Mouse (Mus musculus) CH12F3 (cell line): Measurements from ENCODE around the gene Gm10134.
"Not testable (repeated sequence)": the region's sequence is repeated elsewhere in the genome, so short reads cannot be mapped to it uniquely, and the experiment has no call there.

ENCODE experiments used
- in situ Hi-C: fragments of 300-500 bp; cut with MboI; formaldehyde crosslinking; loops from 2 replicates; pipeline ENCODE4 v1.14.3; 2020; ENCODE audit warnings: low sequenced_read_pairs

Gene Gm10134

GRCm38 (mm10) chr2:28505795-28506194, at the start of gene Gm10134:
Gm10134 (plus strand) TSS chr2:28506095.
- in situ Hi-C loops, result no loop called here

- in situ Hi-C loops, result no loop called here
These were observed 49.3 kb upstream of the Gm10134 start for GRCm38 (mm10) chr2:28456616-28457015.

GRCm38 (mm10) chr2:28463919-28464318, 42.0 kb upstream of the Gm10134 start:
- in situ Hi-C loops, result no loop called here

GRCm38 (mm10) chr2:28464919-28465318, 41.0 kb upstream of the Gm10134 start:
- in situ Hi-C loops, result no loop called here

GRCm38 (mm10) chr2:28465836-28466518, 39.9 kb upstream of the Gm10134 start, which contains the start of gene 1700007K13Rik:
1700007K13Rik (minus strand) TSS chr2:28466332.
- in situ Hi-C loops, result no loop called here

- in situ Hi-C loops, result no loop called here
These were observed 37.9 kb upstream of the Gm10134 start, which contains the start of gene Mrps2 for GRCm38 (mm10) chr2:28467860-28468485. Mrps2 (plus strand) TSS chr2:28468066.

GRCm38 (mm10) chr2:28468486-28469225, 37.2 kb upstream of the Gm10134 start:
- in situ Hi-C loops, result no loop called here

GRCm38 (mm10) chr2:28469461-28469860, 36.4 kb upstream of the Gm10134 start:
- in situ Hi-C loops, result no loop called here

GRCm38 (mm10) chr2:28470591-28470990, 35.3 kb upstream of the Gm10134 start:
- in situ Hi-C loops, result no loop called here

- in situ Hi-C loops, result not testable (repeated sequence)
These were observed 33.9 kb upstream of the Gm10134 start for GRCm38 (mm10) chr2:28472011-28472410.

GRCm38 (mm10) chr2:28477993-28478392, 27.9 kb upstream of the Gm10134 start:
- in situ Hi-C loops, result not testable (repeated sequence)

GRCm38 (mm10) chr2:28479208-28480204, 26.4 kb upstream of the Gm10134 start:
- in situ Hi-C loops, result no loop called here

GRCm38 (mm10) chr2:28483861-28484260, 22.0 kb upstream of the Gm10134 start:
- in situ Hi-C loops, result no loop called here

- in situ Hi-C loops, result no loop called here
These were observed 11.4 kb upstream of the Gm10134 start for GRCm38 (mm10) chr2:28494521-28494920.

GRCm38 (mm10) chr2:28495207-28495756, 10.6 kb upstream of the Gm10134 start:
- in situ Hi-C loops, result no loop called here

GRCm38 (mm10) chr2:28495801-28496595, 9.9 kb upstream of the Gm10134 start:
- in situ Hi-C loops, result no loop called here

GRCm38 (mm10) chr2:28496671-28497070, 9.2 kb upstream of the Gm10134 start, which contains the start of gene Gbgt1:
Gbgt1 (plus strand) TSS chr2:28496891.
- in situ Hi-C loops, result no loop called here

GRCm38 (mm10) chr2:28497561-28497960, 8.3 kb upstream of the Gm10134 start:
- in situ Hi-C loops, result no loop called here

- in situ Hi-C loops, result no loop called here
These were observed 7.5 kb upstream of the Gm10134 start for GRCm38 (mm10) chr2:28498431-28498830.
